Mouse (Mus musculus): ENCODE measurements around the gene Gm21954.

Gene Gm21954

GRCm38 (mm10) chr3:55418845-55419244, 53.2 kb downstream of the Gm21954 start:
- no peak for DNase-seq (ENCODE audit: low spot score)

- peak; percentile 16 for DNase-seq (ENCODE audit: low spot score)
Measured at GRCm38 (mm10) chr3:55415527-55415950, 56.5 kb downstream of the Gm21954 start.

Measured in T-cell, adult 2 months (primary cell).